Mouse (Mus musculus) kidney, embryonic 14.5 days (tissue): ENCODE measurements around the gene Vps37d. TPM values are rescaled to one million over a fixed set of nuclear protein-coding genes. Genes with fewer than 3 reads are reported as not detected.
A peak's percentile ranks its signal among the peaks of the same experiment; 100 is the strongest.

Experiments
- ATAC-seq: fragments of 200-750 bp; cut with Nextera tagmentation; 2 replicates; pipeline ENCODE4 v1.8.0; 2017; ENCODE audit warnings: moderate number of reproducible peaks, mild to moderate bottlenecking, moderate TSS enrichment, moderate library complexity; ENCODE audit not compliant: low FRiP score, low TSS enrichment
- H3K27ac ChIP-seq: fragments of 300-500 bp; sonication (generic); 2 replicates; pipeline ENCODE4 v1.5.1; 2014; ENCODE audit warnings: low read depth, mild to moderate bottlenecking, low read length, moderate library complexity, mixed read lengths
- H3K27me3 ChIP-seq: fragments of 300-500 bp; sonication (generic); 2 replicates; pipeline ENCODE4 v1.6.1; 2014; ENCODE audit warnings: mild to moderate bottlenecking, low read length; ENCODE audit not compliant: control insufficient read depth, insufficient read depth
- H3K36me3 ChIP-seq: fragments of 300-500 bp; sonication (generic); 2 replicates; pipeline ENCODE4 v1.6.1; 2014; ENCODE audit warnings: low read length, mixed read lengths; ENCODE audit not compliant: control insufficient read depth, insufficient read depth
- H3K4me1 ChIP-seq: fragments of 300-500 bp; sonication (generic); 2 replicates; pipeline ENCODE4 v1.6.1; 2014; ENCODE audit warnings: low read length, mixed read lengths; ENCODE audit not compliant: control insufficient read depth, insufficient read depth
- H3K4me2 ChIP-seq: fragments of 300-500 bp; sonication (generic); replicated peaks from 2 replicates; pipeline ENCODE4 v1.6.1; 2014; ENCODE audit warnings: low read depth, mild to moderate bottlenecking, low read length
- H3K4me3 ChIP-seq: fragments of 300-500 bp; sonication (generic); 2 replicates; pipeline ENCODE4 v1.5.1; 2014; ENCODE audit warnings: mild to moderate bottlenecking, low read length
- H3K9ac ChIP-seq: fragments of 300-500 bp; sonication (generic); 2 replicates; pipeline ENCODE4 v1.6.1; 2014; ENCODE audit warnings: low read depth, mild to moderate bottlenecking, low read length, moderate library complexity
- H3K9me3 ChIP-seq: fragments of 300-500 bp; sonication (generic); 2 replicates; pipeline ENCODE4 v1.6.1; 2016; ENCODE audit warnings: low read length; ENCODE audit not compliant: control insufficient read depth
- WGBS: fragments of 180-500 bp; shearing (Covaris S2); extraction: QIAGEN DNeasy Blood & Tissue Kit; methylation state at CpG from one replicate; pipeline ENCODE4 v1.1.7; 2014; 5-methylcytosine and 5-hydroxymethylcytosine counted together
- polyA plus RNA-seq: library from polyadenylated mRNA; unstranded; fragments of >200 nt; fragmentation: Nextera tagmentation; extraction: Ambion mirVana; gene quantifications from 2 replicates; pipeline ENCODE4 v1.2.1, GENCODE M21; 2014

Vps37d gene
- polyA plus RNA-seq, 1 experiment from 2014 or later, result 8.9 TPM

GRCm38 (mm10) chr5:135025899-135026298 lies 52.2 kb downstream of the Vps37d start:
- peaks cover 53% of the 10 kb centered on the region for H3K4me1 ChIP-seq
- H3K9me3 ChIP-seq, result no peaks in the 10 kb centered on the region
- no peak for ATAC-seq
- peak overlapping the region; percentile 31; the same call in 1 of the 2 replicates for H3K9ac ChIP-seq
- 6% methylated on average over 7 of the region's 7 CpGs for WGBS
- H3K4me3 ChIP-seq, result peak overlapping the region; percentile 10; the same call in 1 of the 2 replicates
- no peak overlapping the region for H3K27ac ChIP-seq
- peak overlapping the region; percentile 96 for H3K4me2 ChIP-seq
- H3K36me3 ChIP-seq, result no peaks in the 10 kb centered on the region
- H3K27me3 ChIP-seq, result no peaks in the 10 kb centered on the region

GRCm38 (mm10) chr5:135024665-135025224 lies 53.3 kb downstream of the Vps37d start:
- Histone ChIP-seq H3K9ac (0 out of 2 replicates have a peak overlapping the region, but pooled peaks have one; percentile 82), H3K27me3 (no peaks in the 10 kb centered on the region), H3K4me3 (peak overlapping the region; percentile 76), H3K36me3 (no peaks in the 10 kb centered on the region), H3K4me1 (peaks cover 53% of the 10 kb centered on the region), H3K9me3 (no peaks in the 10 kb centered on the region), H3K4me2 (peak overlapping the region; percentile 96), H3K27ac (no peak overlapping the region)
- ATAC-seq, result no peak
- WGBS, result 22% methylated on average over 11 of the region's 11 CpGs

- Histone ChIP-seq H3K9me3 (no peaks in the 10 kb centered on the region), H3K4me2 (peak within 1 kb of the TSS; percentile 96), H3K4me3 (peak within 1 kb of the TSS; percentile 76), H3K9ac (peak within 1 kb of the TSS; percentile 82), H3K36me3 (no peaks in the 10 kb centered on the region), H3K27me3 (no peaks in the 10 kb centered on the region), H3K4me1 (peaks cover 45% of the 10 kb centered on the region), H3K27ac (peak within 1 kb of the TSS; percentile 24; the same call in 1 of the 2 replicates)
- WGBS, result under 1% methylated on average over 61 of the region's 61 CpGs
- peak; percentile 92 for ATAC-seq
Observed at GRCm38 (mm10) chr5:135023344-135024173, 54.5 kb downstream of the Vps37d start, which contains the start of gene Stx1a. Gene Stx1a (plus strand): TSS chr5:135023482.

Other genes starting within 250 kb of the Vps37d start
- not detected in 2 replicates for gene Tmem270, start 171.5 kb downstream of the Vps37d start, polyA plus RNA-seq
- gene Cldn13, start 162.7 kb downstream of the Vps37d start, polyA plus RNA-seq, result 0.20 and 0.24 TPM in 2 replicates
- gene Mettl27, start 145.9 kb downstream of the Vps37d start, polyA plus RNA-seq, result 19.4 and 26.6 TPM in 2 replicates
- 73.4 and 76.1 TPM in 2 replicates for gene Cldn4, start 131.3 kb downstream of the Vps37d start, polyA plus RNA-seq
- 47.0 and 54.7 TPM in 2 replicates for gene Cldn3, start 92.1 kb downstream of the Vps37d start, polyA plus RNA-seq
- 73.5 and 78.9 TPM in 2 replicates for gene Abhd11, start 69.1 kb downstream of the Vps37d start, polyA plus RNA-seq
- gene Stx1a, start 54.8 kb downstream of the Vps37d start, polyA plus RNA-seq, result 11.5 and 13.5 TPM in 2 replicates
- gene Dnajc30, start 14.1 kb downstream of the Vps37d start, polyA plus RNA-seq, result 33.4 and 34.4 TPM in 2 replicates
- 118 and 156 TPM in 2 replicates for gene Bud23, start 13.3 kb downstream of the Vps37d start, polyA plus RNA-seq
- gene Mlxipl, start 11.6 kb upstream of the Vps37d start, polyA plus RNA-seq, result 3.9 and 6.4 TPM in 2 replicates
- 11.9 and 24.5 TPM in 2 replicates for gene Tbl2, start 71.4 kb upstream of the Vps37d start, polyA plus RNA-seq
- gene Bcl7b, start 90.0 kb upstream of the Vps37d start, polyA plus RNA-seq, result 47.9 and 56.1 TPM in 2 replicates
- gene Baz1b, start 109.0 kb upstream of the Vps37d start, polyA plus RNA-seq, result 35.8 and 68.8 TPM in 2 replicates
- gene Fzd9, start 173.0 kb upstream of the Vps37d start, polyA plus RNA-seq, result 0.54 and 1.1 TPM in 2 replicates